Mouse (Mus musculus): ENCODE measurements at regions not wholly inside any gene's neighbourhood (a gene's known extent, or its start where the extent isn't known, plus 50 kb on each side); places are given as distances from the start of the nearest gene placed in this dataset.

- Histone ChIP-seq H3K27ac (no peak overlapping the region), H3K4me3 (no peak overlapping the region), H3K36me3 (no peaks in the 10 kb centered on the region), H3K27me3 (0 out of 2 replicates have a peak, but pooled peaks cover 3% of the 10 kb centered on the region), H3K9ac (no peak overlapping the region), H3K9me3 (replicated peaks) (no peaks in the 10 kb centered on the region), H3K4me1 (replicated peaks) (no peaks in the 10 kb centered on the region), H3K4me2 (no peak overlapping the region)
- ATAC-seq (replicated peaks; ENCODE audit: insufficient number of reproducible peaks, insufficient read depth, low FRiP score, low read depth), result no peak
- WGBS, result 78% methylated on average over 13 of the region's 13 CpGs
Measured at GRCm38 (mm10) chr12:112378482-112379243, 110.6 kb upstream of the A530016L24Rik start.

GRCm38 (mm10) chr12:112387836-112388235 lies 101.4 kb upstream of the A530016L24Rik start:
- no peaks in the 10 kb centered on the region for H3K9me3 ChIP-seq (replicated peaks)

DNA sequence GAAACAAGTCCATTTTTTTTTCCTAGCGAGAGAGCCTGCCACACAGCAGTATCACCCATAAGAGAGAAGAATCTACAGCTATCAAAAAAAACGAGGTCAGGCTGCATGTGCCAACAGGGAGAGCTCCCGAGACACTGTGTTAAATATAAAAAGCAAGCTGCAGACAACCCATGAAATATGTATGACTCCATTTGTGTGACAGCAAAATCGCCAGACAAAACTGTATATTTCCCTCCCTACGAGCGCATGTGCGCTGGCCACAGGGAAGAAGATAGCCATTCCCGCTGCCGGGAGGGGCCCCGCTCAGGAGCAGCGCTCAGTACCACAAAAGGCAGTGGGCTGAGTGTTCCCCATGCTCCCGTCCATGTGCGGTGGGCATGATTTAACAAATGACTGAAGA lies 93.3 kb upstream of the A530016L24Rik start:
- ATAC-seq (replicated peaks; ENCODE audit: insufficient number of reproducible peaks, insufficient read depth, low FRiP score, low read depth), result no peak
- no peak overlapping the region for H3K4me3 ChIP-seq
- H3K27ac ChIP-seq, result no peak overlapping the region
- H3K4me2 ChIP-seq, result no peak overlapping the region
- no peaks in the 10 kb centered on the region for H3K9me3 ChIP-seq (replicated peaks)
- H3K27me3 ChIP-seq, result 0 out of 2 replicates have a peak, but pooled peaks cover 2% of the 10 kb centered on the region
- no peaks in the 10 kb centered on the region for H3K4me1 ChIP-seq (replicated peaks)
- 72% methylated on average over 13 of the region's 13 CpGs for whole genome bisulfite sequencing
- H3K9ac ChIP-seq, result no peak overlapping the region
- H3K36me3 ChIP-seq, result no peaks in the 10 kb centered on the region

More at GRCm38 (mm10) chr12:112387836-112388235, 101.4 kb upstream of the A530016L24Rik start:
- Histone ChIP-seq H3K27ac (no peak overlapping the region), H3K36me3 (no peaks in the 10 kb centered on the region), H3K27me3 (no peaks in the 10 kb centered on the region), H3K4me3 (no peak overlapping the region), H3K9ac (no peak overlapping the region), H3K4me2 (no peak overlapping the region), H3K4me1 (replicated peaks) (no peaks in the 10 kb centered on the region)
- ATAC-seq (replicated peaks; ENCODE audit: insufficient number of reproducible peaks, insufficient read depth, low FRiP score, low read depth), result no peak
- 61% methylated on average over 9 of the region's 9 CpGs for WGBS

DNA sequence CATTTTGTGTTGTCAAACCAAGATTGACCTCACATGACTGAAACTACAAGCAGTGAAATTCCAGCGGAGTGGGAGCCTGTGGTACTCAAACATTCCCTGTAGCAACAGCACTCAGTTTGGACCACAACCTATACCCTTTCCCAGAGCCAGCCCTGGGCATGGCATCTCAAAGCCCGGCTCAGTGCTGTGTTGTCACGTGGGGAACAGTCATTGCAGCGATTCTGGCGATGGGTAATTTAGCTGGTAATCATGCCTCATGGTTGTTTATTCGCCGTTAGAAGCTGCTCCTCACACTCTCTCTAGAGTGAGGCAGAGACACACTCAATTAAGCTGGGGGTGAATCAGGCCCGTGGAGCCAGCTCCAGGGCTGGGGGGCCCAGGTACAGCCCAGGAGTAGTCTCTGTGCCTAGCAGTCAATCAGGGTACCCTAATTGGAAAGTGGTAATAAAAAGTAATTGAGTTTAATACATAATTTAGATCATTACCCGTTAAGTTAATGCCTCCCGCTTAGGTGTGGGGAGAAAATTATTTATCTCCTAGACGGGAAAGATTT lies 85.5 kb upstream of the A530016L24Rik start:
- 85% methylated on average over 11 of the region's 11 CpGs for WGBS

DNA sequence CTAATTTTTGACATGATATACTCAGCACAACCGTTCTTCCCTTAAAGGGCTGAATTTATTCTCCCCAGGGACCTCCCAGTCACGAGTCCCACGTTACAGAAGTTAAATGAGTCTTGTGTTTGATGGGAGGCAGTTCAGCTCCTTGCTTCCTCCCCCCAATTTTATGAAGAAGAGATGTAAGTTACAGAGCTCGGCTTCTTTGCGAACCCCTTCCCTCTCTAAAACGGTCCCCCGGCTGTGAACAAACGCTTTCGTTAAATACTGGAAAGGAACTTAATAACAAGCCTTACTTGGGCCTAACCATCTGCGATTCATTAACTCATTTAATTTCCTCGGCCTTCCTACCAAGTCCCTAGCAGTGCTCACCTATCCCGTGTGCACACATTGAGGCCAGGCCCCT lies 84.9 kb upstream of the A530016L24Rik start:
- Histone ChIP-seq H3K4me3 (no peak overlapping the region), H3K27ac (no peak overlapping the region), H3K4me2 (no peak overlapping the region), H3K36me3 (no peaks in the 10 kb centered on the region), H3K9me3 (replicated peaks) (no peaks in the 10 kb centered on the region), H3K27me3 (no peaks in the 10 kb centered on the region; the same call in 1 of the 2 replicates), H3K4me1 (replicated peaks) (no peaks in the 10 kb centered on the region), H3K9ac (no peak overlapping the region)
- ATAC-seq (replicated peaks; ENCODE audit: insufficient number of reproducible peaks, insufficient read depth, low FRiP score, low read depth), result no peak
- WGBS, result 84% methylated on average over 12 of the region's 12 CpGs

More for the DNA sequence above, 85.5 kb upstream of the A530016L24Rik start:
- H3K4me2 ChIP-seq, result no peak overlapping the region
- no peaks in the 10 kb centered on the region; the same call in 1 of the 2 replicates for H3K27me3 ChIP-seq
- H3K27ac ChIP-seq, result no peak overlapping the region
- H3K4me1 ChIP-seq (replicated peaks), result no peaks in the 10 kb centered on the region
- no peak overlapping the region for H3K9ac ChIP-seq
- no peaks in the 10 kb centered on the region for H3K36me3 ChIP-seq
- H3K4me3 ChIP-seq, result no peak overlapping the region
- no peaks in the 10 kb centered on the region for H3K9me3 ChIP-seq (replicated peaks)
- ATAC-seq (replicated peaks; ENCODE audit: insufficient number of reproducible peaks, insufficient read depth, low FRiP score, low read depth), result no peak

DNA sequence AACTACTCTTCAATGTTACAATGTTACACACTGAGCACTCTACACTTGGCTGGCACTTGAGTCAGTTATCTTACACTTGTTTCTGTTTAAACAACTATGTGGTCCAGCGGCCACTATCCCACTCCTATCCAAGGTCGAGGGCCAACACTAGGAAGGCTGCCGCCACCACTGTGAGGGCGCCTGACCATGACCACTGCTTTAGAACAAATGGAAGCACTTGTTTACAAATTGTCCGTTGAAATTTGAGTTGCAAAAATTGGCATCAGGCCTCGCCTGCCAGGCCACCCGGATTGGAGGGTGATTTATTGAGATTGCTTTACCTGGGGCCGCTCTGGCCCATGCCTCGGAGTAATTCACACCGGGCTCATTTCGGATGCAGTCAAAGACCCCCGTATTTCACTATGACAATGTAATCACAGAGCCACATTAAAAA lies 83.5 kb upstream of the A530016L24Rik start:
- no peak for ATAC-seq (replicated peaks; ENCODE audit: insufficient number of reproducible peaks, insufficient read depth, low FRiP score, low read depth)
- H3K27me3 ChIP-seq, result no peaks in the 10 kb centered on the region; the same call in 1 of the 2 replicates
- WGBS, result 74% methylated on average over 12 of the region's 12 CpGs

GRCm38 (mm10) chr12:112411612-112412350 lies 77.5 kb upstream of the A530016L24Rik start:
- no peak for ATAC-seq (replicated peaks; ENCODE audit: insufficient number of reproducible peaks, insufficient read depth, low FRiP score, low read depth)
- Histone ChIP-seq H3K4me2 (no peak overlapping the region), H3K9me3 (replicated peaks) (no peaks in the 10 kb centered on the region), H3K4me3 (no peak overlapping the region), H3K4me1 (replicated peaks) (peaks cover 3% of the 10 kb centered on the region), H3K36me3 (no peaks in the 10 kb centered on the region), H3K27ac (no peak overlapping the region), H3K27me3 (peaks cover 13% of the 10 kb centered on the region), H3K9ac (no peak overlapping the region)
- WGBS, result 7% methylated on average over 13 of the region's 13 CpGs

More for the DNA sequence above, 83.5 kb upstream of the A530016L24Rik start:
- Histone ChIP-seq H3K27ac (no peak overlapping the region), H3K9me3 (replicated peaks) (no peaks in the 10 kb centered on the region), H3K36me3 (no peaks in the 10 kb centered on the region), H3K9ac (no peak overlapping the region), H3K4me3 (no peak overlapping the region), H3K4me2 (no peak overlapping the region), H3K4me1 (replicated peaks) (no peaks in the 10 kb centered on the region)

GRCm38 (mm10) chr12:112412351-112412697 lies 76.9 kb upstream of the A530016L24Rik start:
- ATAC-seq (replicated peaks; ENCODE audit: insufficient number of reproducible peaks, insufficient read depth, low FRiP score, low read depth), result no peak
- Histone ChIP-seq H3K9me3 (replicated peaks) (no peaks in the 10 kb centered on the region), H3K36me3 (no peaks in the 10 kb centered on the region), H3K4me2 (no peak overlapping the region), H3K4me3 (no peak overlapping the region), H3K9ac (no peak overlapping the region), H3K27me3 (peaks cover 13% of the 10 kb centered on the region), H3K27ac (no peak overlapping the region), H3K4me1 (replicated peaks) (peaks cover 3% of the 10 kb centered on the region)
- 31% methylated on average over 2 of the region's 2 CpGs for WGBS

DNA sequence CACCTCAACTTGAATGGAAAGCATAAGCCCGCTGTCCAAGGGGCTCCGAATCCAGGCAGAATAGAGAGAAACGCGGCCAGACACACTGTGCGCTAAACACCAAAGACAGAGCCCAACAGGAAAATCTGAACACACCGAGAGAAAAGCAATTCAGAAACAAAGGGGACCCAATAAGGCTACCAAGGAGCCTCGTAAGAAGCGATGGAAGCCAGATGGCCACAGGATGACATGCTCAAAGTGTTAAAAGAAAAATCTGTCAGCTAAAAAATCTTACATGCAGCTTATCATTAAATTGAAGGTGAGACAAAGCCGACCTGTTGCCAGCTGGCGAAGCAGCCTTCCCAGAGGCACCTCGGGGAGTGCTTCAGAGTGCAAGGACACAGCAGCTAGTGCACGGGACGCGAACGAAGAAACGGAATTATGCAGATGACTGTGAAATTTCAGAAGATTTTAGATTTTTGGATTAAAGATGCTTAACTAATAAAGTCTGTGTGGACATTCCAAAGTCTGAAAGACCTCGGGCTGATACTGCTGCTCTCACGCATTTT lies 73.2 kb upstream of the A530016L24Rik start:
- no peak overlapping the region for H3K4me2 ChIP-seq
- H3K4me1 ChIP-seq (replicated peaks), result peaks cover 3% of the 10 kb centered on the region
- 61% methylated on average over 18 of the region's 18 CpGs for WGBS
- H3K9ac ChIP-seq, result no peak overlapping the region
- peaks cover 13% of the 10 kb centered on the region for H3K27me3 ChIP-seq
- H3K4me3 ChIP-seq, result no peak overlapping the region
- ATAC-seq (replicated peaks; ENCODE audit: insufficient number of reproducible peaks, insufficient read depth, low FRiP score, low read depth), result no peak
- H3K9me3 ChIP-seq (replicated peaks), result no peaks in the 10 kb centered on the region
- no peaks in the 10 kb centered on the region for H3K36me3 ChIP-seq
- H3K27ac ChIP-seq, result no peak overlapping the region

DNA sequence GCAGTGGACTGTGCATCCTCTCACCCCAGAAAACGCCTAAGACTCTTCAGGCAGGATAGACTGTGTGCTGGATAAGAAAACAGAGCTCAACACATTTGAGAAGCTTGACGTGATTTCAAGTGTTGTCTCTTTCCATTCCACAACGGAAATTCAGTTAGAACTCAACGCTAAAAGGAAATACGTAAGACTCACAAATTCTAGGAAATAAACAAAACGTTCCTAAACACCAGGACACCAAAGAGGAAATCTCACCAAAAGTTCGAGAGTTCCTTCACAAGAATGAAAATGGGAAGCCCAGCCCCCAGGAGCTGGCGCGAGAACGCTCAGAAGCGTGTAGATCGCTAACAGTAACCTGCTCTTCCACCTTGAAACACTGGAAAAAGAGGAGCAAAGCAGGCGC lies 72.7 kb upstream of the A530016L24Rik start:
- no peak for ATAC-seq (replicated peaks; ENCODE audit: insufficient number of reproducible peaks, insufficient read depth, low FRiP score, low read depth)
- Histone ChIP-seq H3K36me3 (no peaks in the 10 kb centered on the region), H3K4me2 (no peak overlapping the region), H3K27ac (no peak overlapping the region), H3K4me3 (no peak overlapping the region), H3K9ac (no peak overlapping the region), H3K4me1 (replicated peaks) (no peaks in the 10 kb centered on the region), H3K27me3 (peaks cover 10% of the 10 kb centered on the region; the same call in 1 of the 2 replicates), H3K9me3 (replicated peaks) (no peaks in the 10 kb centered on the region)
- WGBS, result 74% methylated on average over 13 of the region's 13 CpGs

GRCm38 (mm10) chr12:112418636-112419035 lies 70.6 kb upstream of the A530016L24Rik start:
- Histone ChIP-seq H3K27ac (no peak overlapping the region), H3K4me2 (no peak overlapping the region), H3K4me1 (replicated peaks) (no peaks in the 10 kb centered on the region), H3K27me3 (peaks cover 5% of the 10 kb centered on the region; the same call in 1 of the 2 replicates), H3K36me3 (no peaks in the 10 kb centered on the region), H3K4me3 (no peak overlapping the region), H3K9me3 (replicated peaks) (no peaks in the 10 kb centered on the region), H3K9ac (no peak overlapping the region)
- ATAC-seq (replicated peaks; ENCODE audit: insufficient number of reproducible peaks, insufficient read depth, low FRiP score, low read depth), result no peak
- WGBS, result 47% methylated on average over 12 of the region's 12 CpGs

Data from heart, embryonic 15.5 days (tissue).